Mouse (Mus musculus) ES-E14 (cell line): ENCODE results near the gene Usp8. TPM values are rescaled to one million over a fixed set of nuclear protein-coding genes. Genes with fewer than 3 reads are reported as not detected.

Experiments
- DNase-seq: peaks from one replicate; pipeline ENCODE4 v3.0.0-alpha.2; 2013; ENCODE audit warnings: low read depth, low spot score
- H3K27ac ChIP-seq: 2 replicates; pipeline ENCODE4 v1.5.1; 2012; ENCODE audit warnings: low read depth, mild to moderate bottlenecking, low read length, moderate library complexity, mixed read lengths; ENCODE audit not compliant: poor library complexity, insufficient read depth, severe bottlenecking
- H3K36me3 ChIP-seq: 2 replicates; pipeline ENCODE4 v1.6.1; 2012; ENCODE audit warnings: mild to moderate bottlenecking, low read length, moderate library complexity, mixed read lengths; ENCODE audit not compliant: control insufficient read depth, poor library complexity, insufficient read depth, severe bottlenecking
- H3K4me1 ChIP-seq, 2 experiments: fragments of 150-350 bp in 1 of 2; sonication (generic) in 1 of 2; 2 replicates each; pipeline ENCODE4 v1.6.1; 2012; ENCODE audit warnings: low read length in 2 of 2, mild to moderate bottlenecking in 1 of 2, mixed read lengths in 1 of 2; ENCODE audit not compliant: control insufficient read depth in 2 of 2, insufficient read depth in 2 of 2, poor library complexity in 1 of 2
- H3K4me3 ChIP-seq, 2 experiments: fragments of 150-350 bp in 1 of 2; sonication (generic) in 1 of 2; 2 replicates each; pipeline ENCODE4 v1.5.1; 2012; ENCODE audit warnings: low read length in 2 of 2, low read depth in 1 of 2, mild to moderate bottlenecking in 1 of 2, mixed read lengths in 1 of 2; ENCODE audit not compliant: insufficient read depth in 1 of 2, poor library complexity in 1 of 2, severe bottlenecking in 1 of 2
- H3K9ac ChIP-seq: 2 replicates; pipeline ENCODE4 v1.6.1; 2012; ENCODE audit warnings: low read depth, mild to moderate bottlenecking, low read length, mixed read lengths; ENCODE audit not compliant: poor library complexity, insufficient read depth, severe bottlenecking
- H3K9me3 ChIP-seq: fragments of 150-350 bp; sonication (generic); 2 replicates; pipeline ENCODE4 v1.6.1; 2012; ENCODE audit warnings: low read depth, mild to moderate bottlenecking, low read length; ENCODE audit not compliant: control insufficient read depth, insufficient read depth
- CHD2 ChIP-seq: IDR thresholded peaks from 2 replicates; pipeline ENCODE4 v1.6.1; 2014; ENCODE audit warnings: mild to moderate bottlenecking, low read depth, low read length, inconsistent platforms
- HCFC1 ChIP-seq: IDR thresholded peaks from 2 replicates; pipeline ENCODE4 v1.6.1; 2012; ENCODE audit warnings: low read length, inconsistent platforms, borderline replicate concordance; ENCODE audit not compliant: insufficient read depth
- MAFK ChIP-seq: IDR thresholded peaks from 2 replicates; pipeline ENCODE4 v1.6.1; 2014; ENCODE audit warnings: mild to moderate bottlenecking, low read depth, low read length, inconsistent platforms; ENCODE audit not compliant: insufficient read depth
- ZC3H11A ChIP-seq: IDR thresholded peaks from 2 replicates; pipeline ENCODE4 v1.6.1; 2012; ENCODE audit warnings: low read depth, mild to moderate bottlenecking, inconsistent platforms, low read length, borderline replicate concordance
- ZNF384 ChIP-seq: IDR thresholded peaks from 2 replicates; pipeline ENCODE4 v1.6.1; 2012; ENCODE audit warnings: low read depth, low read length, inconsistent platforms
- in situ Hi-C, 2 experiments: fragments of 600-800 bp; cut with MboI; formaldehyde crosslinking; loops; one replicate each; pipeline ENCODE4 v1.15.1; 2025; ENCODE audit warnings: low sequenced_read_pairs in 2 of 2, inconsistent platforms in 1 of 2; ENCODE audit not compliant: unreplicated experiment in 2 of 2
- total RNA-seq: library from RNA; depleted of rRNA; stranded (reverse); fragments of 300-350 nt; gene quantifications from 2 replicates; pipeline ENCODE4 v1.2.3, GENCODE M21; 2012

Usp8 gene
- total RNA-seq, 1 experiment, result 34.6 TPM

DNA sequence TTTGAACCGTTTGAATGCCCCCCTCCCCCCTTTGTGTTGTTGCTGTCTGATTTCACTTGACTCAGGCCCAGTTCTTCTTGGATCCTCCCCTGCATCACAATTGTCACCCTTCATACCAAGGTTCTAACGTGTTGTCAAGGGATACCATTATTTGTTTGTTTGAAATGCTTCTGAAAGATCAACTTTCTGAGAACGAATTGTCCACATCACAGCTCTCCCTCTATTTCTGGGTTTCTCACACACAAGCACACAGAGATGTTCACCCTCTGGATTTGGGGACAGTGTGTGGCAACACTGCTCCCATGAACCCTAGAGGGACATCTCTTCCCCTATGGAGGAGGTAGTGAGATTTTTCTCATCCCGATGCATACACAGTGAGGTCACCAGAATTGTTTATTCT lies 76.2 kb downstream of the Usp8 start, which contains the start of gene Usp50:
Usp50 (minus strand) TSS at position 101 of the 400 bp plus-strand sequence.
- H3K9me3 ChIP-seq, result no peaks in the 10 kb centered on the region
- no peak within 1 kb of the TSS for H3K4me3 ChIP-seq
- no peak within 1 kb of the TSS for H3K27ac ChIP-seq
- no peaks in the 10 kb centered on the region for H3K36me3 ChIP-seq
- TF ChIP-seq HCFC1 (no peak), CHD2 (no peak), MAFK (no peak), ZC3H11A (no peak), ZNF384 (no peak)
- in situ Hi-C loops, result loop anchor here in 1 of 2 experiments (10.0 kb wide), 2 partner anchors 189 to 221 kb away; partner anchors contain the start of gene Ap4e1
- H3K9ac ChIP-seq, result no peak within 1 kb of the TSS
- DNase-seq, result no peak
- H3K4me1 ChIP-seq, result peaks cover 2 to 6% of the 10 kb centered on the region in 2 experiments; a peak in 2 of 4 replicates

DNA sequence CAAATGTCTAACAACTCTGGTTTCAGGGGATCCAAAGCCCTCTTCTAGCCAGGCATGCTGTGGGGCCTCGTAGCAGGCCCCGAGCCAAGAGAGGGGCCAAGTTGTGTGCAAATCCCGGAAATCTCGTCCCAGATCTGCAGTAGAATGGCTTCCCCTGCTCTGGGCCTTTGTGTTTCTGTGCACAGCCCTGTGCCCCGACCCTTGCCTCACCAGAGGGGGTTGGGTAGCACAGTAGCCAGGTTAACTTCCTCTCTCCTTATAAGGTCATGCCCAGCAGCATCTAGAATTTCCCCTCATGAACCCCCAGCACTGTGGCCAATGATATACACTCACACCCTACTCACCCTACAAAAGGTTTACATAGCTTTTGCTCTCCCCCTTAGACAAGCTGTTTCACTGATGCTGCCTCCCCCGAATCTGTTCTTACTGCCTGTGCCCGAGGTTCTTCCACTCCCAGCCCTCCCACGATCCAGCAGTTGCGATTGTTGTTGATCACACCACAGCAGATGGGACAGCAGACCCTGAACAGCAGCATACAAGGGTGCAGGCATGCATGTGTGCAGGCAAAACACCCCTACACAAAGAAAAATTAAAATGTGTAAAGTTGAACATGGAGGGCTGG lies 80.7 kb downstream of the Usp8 start:
- no peak overlapping the region; a peak in 1 of 4 replicates for H3K4me3 ChIP-seq
- H3K27ac ChIP-seq, result no peak overlapping the region
- no peaks in the 10 kb centered on the region for H3K9me3 ChIP-seq
- in situ Hi-C loops, result loop anchor here in 1 of 2 experiments (10.0 kb wide), 2 partner anchors 193 to 217 kb away; partner anchors contain the start of gene Ap4e1
- peaks cover 0 to 6% of the 10 kb centered on the region in 2 experiments; a peak in 1 of 4 replicates for H3K4me1 ChIP-seq
- no peak for DNase-seq
- H3K9ac ChIP-seq, result peak overlapping the region; percentile 43; the same call in 1 of the 2 replicates
- TF ChIP-seq CHD2 (no peak), ZNF384 (no peak), ZC3H11A (no peak), HCFC1 (no peak), MAFK (no peak)
- H3K36me3 ChIP-seq, result peaks cover 4% of the 10 kb centered on the region; the same call in 1 of the 2 replicates

DNA sequence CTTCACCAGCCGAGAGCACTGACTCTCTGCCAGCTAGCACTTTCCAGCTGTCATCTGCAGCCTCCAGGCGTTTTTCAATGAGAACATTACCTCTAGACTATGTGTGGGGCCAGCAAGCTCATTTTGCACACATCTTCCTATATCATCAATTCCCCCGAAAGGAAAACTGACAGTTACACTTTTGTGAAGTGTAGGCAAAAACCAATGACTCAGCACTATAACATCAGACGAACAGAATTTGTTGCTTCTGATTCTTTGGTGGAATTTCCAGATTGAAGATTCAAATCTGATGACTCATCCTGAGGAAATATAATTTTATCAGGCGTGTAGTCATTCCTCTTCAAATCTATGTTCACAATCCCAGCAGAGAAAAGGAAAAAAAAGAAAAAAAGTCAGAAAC lies 85.5 kb downstream of the Usp8 start:
- peaks cover 0 to 5% of the 10 kb centered on the region in 2 experiments; a peak in 1 of 4 replicates for H3K4me1 ChIP-seq
- H3K9me3 ChIP-seq, result no peaks in the 10 kb centered on the region
- peaks cover 4% of the 10 kb centered on the region; the same call in 1 of the 2 replicates for H3K36me3 ChIP-seq
- in situ Hi-C loops, result no loop called here
- H3K27ac ChIP-seq, result no peak overlapping the region
- H3K4me3 ChIP-seq, result no peak overlapping the region
- no peak for DNase-seq
- TF ChIP-seq MAFK (peak; percentile 60; the same call in 1 of the 2 replicates), ZC3H11A (no peak)
- H3K9ac ChIP-seq, result no peak overlapping the region

DNA sequence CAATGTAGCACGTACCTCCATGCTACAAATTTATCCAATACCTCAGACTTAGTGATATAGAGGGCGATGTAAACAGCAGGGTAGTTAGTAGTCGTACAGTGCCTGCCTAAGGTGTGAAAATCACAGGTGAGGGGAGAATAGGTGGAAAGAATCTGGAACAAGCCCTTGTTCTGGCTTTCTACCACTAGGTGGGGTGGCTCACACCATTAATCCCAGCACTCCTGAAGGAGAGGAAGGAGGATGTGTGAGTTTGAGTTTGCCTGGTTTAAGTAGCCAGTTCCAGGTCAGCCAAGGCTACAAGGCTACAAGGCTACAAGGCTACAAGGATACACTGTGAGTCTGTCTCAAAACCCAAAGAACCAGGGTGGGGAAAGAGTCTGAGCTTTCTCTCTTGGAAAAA lies 88.6 kb downstream of the Usp8 start:
- in situ Hi-C loops, result no loop called here
- no peak for DNase-seq

DNA sequence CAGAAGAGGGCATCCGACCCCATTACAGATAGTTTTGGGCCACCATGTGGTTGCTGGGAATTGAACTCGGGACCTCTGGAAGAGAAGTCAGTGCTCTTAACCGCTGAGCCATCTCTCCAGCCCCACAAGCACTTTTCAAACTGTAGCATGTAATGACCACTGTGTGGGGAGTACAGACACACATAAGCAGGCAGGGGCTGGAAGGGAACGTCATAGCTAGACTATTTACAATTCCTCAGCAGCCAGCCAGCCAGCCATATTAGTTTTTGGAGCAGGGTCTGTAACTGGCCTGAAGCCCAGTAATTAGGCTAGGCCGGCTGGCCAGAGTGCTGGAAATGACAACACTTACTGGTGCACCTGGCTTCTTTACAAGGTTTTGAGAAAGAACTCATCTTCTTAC lies 91.3 kb downstream of the Usp8 start:
- Histone ChIP-seq H3K27ac (no peak overlapping the region), H3K36me3 (peaks cover 8% of the 10 kb centered on the region), H3K4me1 (no peaks in the 10 kb centered on the region), H3K9me3 (no peaks in the 10 kb centered on the region), H3K4me3 (no peak overlapping the region), H3K9ac (no peak overlapping the region)
- TF ChIP-seq ZC3H11A, result no peak
- TF ChIP-seq CHD2, result no peak
- TF ChIP-seq ZNF384, result no peak
- no peak for TF ChIP-seq MAFK
- no peak for TF ChIP-seq HCFC1
- DNase-seq, result no peak
- in situ Hi-C loops, result no loop called here

More for the DNA sequence above, 88.6 kb downstream of the Usp8 start:
- Histone ChIP-seq H3K9ac (no peak overlapping the region), H3K9me3 (no peaks in the 10 kb centered on the region), H3K36me3 (peaks cover 10% of the 10 kb centered on the region; the same call in 1 of the 2 replicates), H3K4me1 (no peaks in the 10 kb centered on the region), H3K27ac (no peak overlapping the region), H3K4me3 (no peak overlapping the region)
- TF ChIP-seq HCFC1 (no peak), ZNF384 (no peak), CHD2 (no peak), ZC3H11A (no peak), MAFK (no peak)
